Comparison of ENCODE assay signal across 9 mouse cellular contexts in genomic region chr11:67235639-67236358, GRCm38 (mm10). TPM values are rescaled to one million over a fixed set of nuclear protein-coding genes. Genes with fewer than 3 reads are reported as not detected.
DNase-seq lines count a peak whose midpoint lies in the region; ATAC-seq lines count a peak whose summit lies in the region.
"Had no signal": no experiment of that assay in that cellular context is flagged by ENCODE, and none has a peak within 500 bp of the region (broad histone marks: within the 10 kb centered on the region; RNA-seq: fewer than 3 reads in every experiment).

No protein-coding gene starts in this region.

- DNase-seq in heart, adult 8-10 months (ENCODE audit: low spot score), result peak; percentile 34
- DNase-seq in urinary bladder, postnatal 14 days (ENCODE audit: low spot score), result peak; percentile 61
- DNase-seq in urinary bladder, postnatal 4 days (ENCODE audit: low spot score in 2 of 2), result no peak
- DNase-seq in embryo, embryonic 11 days, result peak; percentile 67
- DNase-seq in layer of hippocampus, adult 9-11 months, result peak; percentile 31
- peak; percentile 54 to 75 for DNase-seq in right cerebral cortex, postnatal 10 days (ENCODE audit: low spot score in 2 of 2)

- no peaks in the 10 kb centered on the region for H3K27me3 ChIP-seq in heart, embryonic 11.5 days (ENCODE audit: control insufficient read depth, insufficient read depth, low read length)
- H3K27me3 ChIP-seq in intestine, embryonic 15.5 days (replicated peaks), result no peaks in the 10 kb centered on the region

- no peaks in the 10 kb centered on the region for H3K36me3 ChIP-seq in heart, embryonic 11.5 days (ENCODE audit: control insufficient read depth, insufficient read depth, low read length)
- no peaks in the 10 kb centered on the region for H3K36me3 ChIP-seq in intestine, embryonic 15.5 days

- no peak overlapping the region for H3K4me2 ChIP-seq in heart, embryonic 11.5 days
- H3K4me2 ChIP-seq in intestine, embryonic 15.5 days (replicated peaks), result no peak overlapping the region

- no peak overlapping the region for H3K9ac ChIP-seq in heart, embryonic 11.5 days (ENCODE audit: low read depth, low read length)
- H3K9ac ChIP-seq in intestine, embryonic 15.5 days, result no peak overlapping the region

- H3K4me3 ChIP-seq in heart, embryonic 11.5 days (ENCODE audit: low read depth, low read length), result no peak overlapping the region
- no peak overlapping the region for H3K4me3 ChIP-seq in intestine, embryonic 15.5 days (replicated peaks)

- H3K4me1 ChIP-seq in heart, embryonic 11.5 days (ENCODE audit: control insufficient read depth, insufficient read depth, low read length), result no peaks in the 10 kb centered on the region
- H3K4me1 ChIP-seq in intestine, embryonic 15.5 days (replicated peaks), result no peaks in the 10 kb centered on the region

- no peak overlapping the region for H3K27ac ChIP-seq in heart, embryonic 11.5 days (ENCODE audit: low read depth, low read length)
- no peak overlapping the region for H3K27ac ChIP-seq in intestine, embryonic 15.5 days

- 52% methylated on average over 5 of the region's 5 CpGs for WGBS in heart, embryonic 11.5 days (ENCODE audit: insufficient replicate concordance)
- WGBS in intestine, embryonic 15.5 days, result 59% methylated on average over 5 of the region's 5 CpGs

- ATAC-seq in heart, embryonic 11.5 days (replicated peaks; ENCODE audit: insufficient number of reproducible peaks, low FRiP score, low TSS enrichment), result no peak
- ATAC-seq in intestine, embryonic 15.5 days, result no peak

- no peaks in the 10 kb centered on the region for H3K9me3 ChIP-seq in heart, embryonic 11.5 days (replicated peaks; ENCODE audit: control insufficient read depth, low read length)
- H3K9me3 ChIP-seq in intestine, embryonic 15.5 days, result no peaks in the 10 kb centered on the region

RNA-seq across cellular contexts. Expression of gene Myh4, which starts 2.0 kb away (rescaled TPM):
- 10 to 100 TPM in 1 of 4 experiments, 1 to 10 TPM in 3; 5.6 to 10.3 (median 7.0) TPM for total RNA-seq in heart, adult 8-10 months (2022)
- not detected in 2 replicates for polyA plus RNA-seq in heart, embryonic 11.5 days (2014; fragmentation: Nextera tagmentation; extraction: Ambion mirVana)
- 0.08 TPM in 1 of 2 replicates, not detected in the other for polyA plus RNA-seq in intestine, embryonic 15.5 days (2015; fragmentation: Nextera tagmentation; extraction: Ambion mirVana)
- polyA plus RNA-seq: heart, embryonic 14.5 days had no signal

RNA-seq across cellular contexts. Expression of gene Myh1, which starts 35.9 kb away (rescaled TPM):
- total RNA-seq in heart, adult 8-10 months (2022), result 1 to 10 TPM in 1 of 4 experiments, under 1 TPM in 3; 0.29 to 1.2 (median 0.54) TPM
- polyA plus RNA-seq in heart, embryonic 11.5 days (2014; fragmentation: Nextera tagmentation; extraction: Ambion mirVana), result 0.11 and 0.13 TPM in 2 replicates
- polyA plus RNA-seq in intestine, embryonic 15.5 days (2015; fragmentation: Nextera tagmentation; extraction: Ambion mirVana), result 0.03 TPM in 1 of 2 replicates, not detected in the other

RNA-seq across cellular contexts. Expression of gene Myh8, which starts 41.1 kb away (rescaled TPM):
- total RNA-seq in heart, adult 8-10 months (2022), result under 1 TPM; 0.08 to 0.16 (median 0.09) TPM
- 0.28 and 0.34 TPM in 2 replicates for polyA plus RNA-seq in heart, embryonic 11.5 days (2014; fragmentation: Nextera tagmentation; extraction: Ambion mirVana)
- 0.48 and 1.5 TPM in 2 replicates for polyA plus RNA-seq in intestine, embryonic 15.5 days (2015; fragmentation: Nextera tagmentation; extraction: Ambion mirVana)

Comparison
In these comparisons a context has a peak if more than half of its experiments do, and no peak if none do; other contexts are left out.
1. DNase-seq: peak in heart, adult 8-10 months (single experiment), urinary bladder, postnatal 14 days (single experiment), embryo, embryonic 11 days (single experiment), layer of hippocampus, adult 9-11 months (single experiment) and right cerebral cortex, postnatal 10 days (2 of 2); none in urinary bladder, postnatal 4 days (0 of 2).